Mouse (Mus musculus) A20 (cell line): ENCODE measurements around the gene Grk3.

Experiments
- DNase-seq: peaks from one replicate; pipeline ENCODE4 v3.0.0-alpha.2; 2011; ENCODE audit warnings: low read depth, low spot score

Gene Grk3

GRCm38 (mm10) chr5:113009183-113009820 is 6.3 kb downstream of the Grk3 start:
- no peak for DNase-seq

GRCm38 (mm10) chr5:113008496-113008895 is 7.1 kb downstream of the Grk3 start:
- no peak for DNase-seq

- no peak for DNase-seq
These were observed 8.6 kb downstream of the Grk3 start for GRCm38 (mm10) chr5:113006997-113007396.

GRCm38 (mm10) chr5:113005941-113006391 is 9.6 kb downstream of the Grk3 start:
- no peak for DNase-seq

- DNase-seq, result no peak
These were observed 12.7 kb downstream of the Grk3 start for GRCm38 (mm10) chr5:113002821-113003380.

- DNase-seq, result no peak
These were observed 16.4 kb downstream of the Grk3 start for GRCm38 (mm10) chr5:112999227-112999626.

GRCm38 (mm10) chr5:112997516-112998186 is 17.9 kb downstream of the Grk3 start:
- no peak for DNase-seq

GRCm38 (mm10) chr5:112991245-112991644 is 24.3 kb downstream of the Grk3 start:
- DNase-seq, result no peak

- DNase-seq, result no peak
These were observed 33.7 kb downstream of the Grk3 start for GRCm38 (mm10) chr5:112981931-112982330.

- DNase-seq, result no peak
These were observed 35.9 kb downstream of the Grk3 start for GRCm38 (mm10) chr5:112979710-112980109.

- DNase-seq, result no peak
These were observed 36.4 kb downstream of the Grk3 start for GRCm38 (mm10) chr5:112979195-112979594.

- no peak for DNase-seq
These were observed 38.5 kb downstream of the Grk3 start for GRCm38 (mm10) chr5:112977089-112977488.

- DNase-seq, result no peak
These were observed 42.0 kb downstream of the Grk3 start for GRCm38 (mm10) chr5:112973596-112973995.

GRCm38 (mm10) chr5:112972297-112972696 is 43.3 kb downstream of the Grk3 start:
- no peak for DNase-seq

- DNase-seq, result no peak
These were observed 52.1 kb downstream of the Grk3 start for GRCm38 (mm10) chr5:112963495-112963894.

- no peak for DNase-seq
These were observed 53.4 kb downstream of the Grk3 start for GRCm38 (mm10) chr5:112962166-112962565.

GRCm38 (mm10) chr5:112960911-112961310 is 54.7 kb downstream of the Grk3 start:
- DNase-seq, result no peak

- no peak for DNase-seq
These were observed 57.3 kb downstream of the Grk3 start for GRCm38 (mm10) chr5:112958293-112958692.

GRCm38 (mm10) chr5:112956841-112957240 is 58.8 kb downstream of the Grk3 start:
- DNase-seq, result no peak

GRCm38 (mm10) chr5:112956368-112956767 is 59.2 kb downstream of the Grk3 start:
- no peak for DNase-seq

- no peak for DNase-seq
These were observed 64.7 kb downstream of the Grk3 start for GRCm38 (mm10) chr5:112950847-112951246.

GRCm38 (mm10) chr5:112945925-112946324 is 69.7 kb downstream of the Grk3 start:
- DNase-seq, result no peak

GRCm38 (mm10) chr5:112942244-112942643 is 73.3 kb downstream of the Grk3 start:
- no peak for DNase-seq
